Mouse (Mus musculus) natural killer cell, adult 2 months (primary cell): ENCODE measurements around the gene Kbtbd8.

Source experiments
- DNase-seq, 2 experiments: peaks; one replicate each; pipeline ENCODE4 v3.0.0; 2022; ENCODE audit warnings: low spot score in 2 of 2

Kbtbd8 gene

GRCm38 (mm10) chr6:95174311-95175143, 57.5 kb downstream of the Kbtbd8 start:
- DNase-seq = no peak
